Mouse (Mus musculus): Measurements from ENCODE around the gene Vmn2r12. TPM values are rescaled to one million over a fixed set of nuclear protein-coding genes. Genes with fewer than 3 reads are reported as not detected.

Vmn2r12 gene
- total RNA-seq (2023) = not detected

GRCm38 (mm10) chr5:109097850-109098249 lies at the start of gene Vmn2r12:
TSS of gene Vmn2r12 (minus strand) at chr5:109097950.

GRCm38 (mm10) chr5:109059469-109059868 lies 38.3 kb downstream of the Vmn2r12 start, which contains the start of gene Vmn2r11:
TSS of gene Vmn2r11 (minus strand) at chr5:109059569.

Other genes with a start within 250 kb of the Vmn2r12 start
- not detected for gene Vmn2r9, start 245.3 kb downstream of the Vmn2r12 start, total RNA-seq (2023)
- not detected for gene Vmn2r10, start 91.4 kb downstream of the Vmn2r12 start, total RNA-seq (2023)
- gene Vmn2r11, start 38.4 kb downstream of the Vmn2r12 start, total RNA-seq (2023) = not detected
- gene Vmn2r13, start 94.2 kb upstream of the Vmn2r12 start, total RNA-seq (2023) = not detected
- gene Vmn2r14, start 126.8 kb upstream of the Vmn2r12 start, total RNA-seq (2023) = not detected
- gene Vmn2r15, start 199.7 kb upstream of the Vmn2r12 start, total RNA-seq (2023) = not detected
- not detected for gene Vmn2r16, start 232.2 kb upstream of the Vmn2r12 start, total RNA-seq (2023)